Mouse (Mus musculus): ENCODE results near the gene Hspg2. TPM values are rescaled to one million over a fixed set of nuclear protein-coding genes. Genes with fewer than 3 reads are reported as not detected.

Gene Hspg2
- polyA plus RNA-seq, 1 experiment from 2014 or later, result 18.6 TPM

DNA sequence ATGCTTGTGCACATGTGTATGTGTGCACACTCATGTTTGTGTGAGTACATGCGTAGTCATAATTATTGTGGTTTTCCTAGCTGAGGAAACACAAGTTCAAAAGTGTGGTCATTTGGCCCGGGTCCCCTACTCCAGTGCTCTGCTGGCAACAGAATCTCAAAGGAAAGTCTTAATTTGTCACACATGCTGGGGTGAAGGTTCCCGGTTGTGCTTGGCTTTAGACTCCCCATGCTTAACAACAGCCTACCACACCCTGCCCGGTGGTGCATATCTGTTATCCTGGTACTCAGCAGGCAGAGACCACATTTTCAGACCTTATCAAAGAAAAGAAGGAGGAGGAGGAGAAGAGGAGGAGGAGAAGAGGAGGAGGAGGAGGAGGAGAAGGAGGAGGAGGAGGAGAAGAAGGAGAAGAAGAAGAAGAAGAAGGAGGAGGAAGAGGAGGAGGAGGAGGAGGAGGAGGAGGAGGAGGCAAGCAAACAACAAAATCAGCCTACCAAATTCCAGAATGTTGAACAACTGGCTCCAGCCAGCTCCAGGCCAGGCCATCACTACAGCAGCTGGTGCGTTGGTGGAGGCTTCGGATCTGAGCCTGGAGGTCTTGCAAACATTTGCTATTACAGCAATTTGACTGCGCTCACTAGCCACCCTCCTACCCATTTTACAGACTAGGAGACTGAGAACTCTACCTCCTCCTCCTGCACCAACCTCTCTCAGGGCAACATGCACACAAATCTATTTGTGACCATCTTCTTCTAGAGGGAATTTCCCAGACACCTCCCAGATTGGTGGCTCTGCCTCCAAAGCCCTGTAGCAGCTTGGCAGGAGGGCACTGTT is 21.0 kb upstream of the Hspg2 start:
- ATAC-seq (ENCODE audit: insufficient read depth, low FRiP score, low TSS enrichment) (no peak), DNase-seq (ENCODE audit: low spot score) (no peak)
- Histone ChIP-seq H3K27me3 (ENCODE audit: control insufficient read depth, insufficient read depth, low read length) (no peaks in the 10 kb centered on the region), H3K4me3 (ENCODE audit: low read depth, low read length) (no peak overlapping the region), H3K4me2 (ENCODE audit: low read depth) (no peak overlapping the region), H3K27ac (ENCODE audit: low read depth, low read length) (no peak overlapping the region), H3K9me3 (ENCODE audit: control insufficient read depth, low read length) (no peaks in the 10 kb centered on the region), H3K36me3 (ENCODE audit: control insufficient read depth, insufficient read depth, low read length) (no peaks in the 10 kb centered on the region), H3K9ac (ENCODE audit: low read length) (no peak overlapping the region), H3K4me1 (ENCODE audit: control insufficient read depth, insufficient read depth, low read length) (no peaks in the 10 kb centered on the region)
- WGBS, result 74% methylated on average over 7 of the region's 7 CpGs

DNA sequence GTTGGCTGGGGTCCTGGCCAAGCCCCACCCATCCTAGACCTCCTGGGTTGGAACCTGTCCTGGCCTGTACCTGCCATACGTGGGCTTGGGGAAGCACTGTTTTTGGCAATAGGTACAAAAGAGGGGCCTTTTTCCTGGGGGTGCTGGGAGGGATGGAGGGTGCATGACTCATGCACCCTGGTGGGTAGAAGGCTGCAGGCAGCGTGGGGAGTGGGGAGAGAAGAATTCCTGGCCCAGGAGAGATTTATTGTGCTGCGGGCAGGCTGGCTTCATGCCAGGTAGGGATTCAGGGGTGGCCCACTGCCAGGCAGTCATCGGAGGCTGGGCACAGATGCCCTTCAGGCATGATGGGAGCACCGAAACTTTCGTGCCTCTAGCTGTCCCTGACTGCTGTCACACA is 20.4 kb upstream of the Hspg2 start:
- H3K4me2 ChIP-seq (ENCODE audit: low read depth), result no peak overlapping the region
- WGBS, result 63% methylated on average over 6 of the region's 6 CpGs

DNA sequence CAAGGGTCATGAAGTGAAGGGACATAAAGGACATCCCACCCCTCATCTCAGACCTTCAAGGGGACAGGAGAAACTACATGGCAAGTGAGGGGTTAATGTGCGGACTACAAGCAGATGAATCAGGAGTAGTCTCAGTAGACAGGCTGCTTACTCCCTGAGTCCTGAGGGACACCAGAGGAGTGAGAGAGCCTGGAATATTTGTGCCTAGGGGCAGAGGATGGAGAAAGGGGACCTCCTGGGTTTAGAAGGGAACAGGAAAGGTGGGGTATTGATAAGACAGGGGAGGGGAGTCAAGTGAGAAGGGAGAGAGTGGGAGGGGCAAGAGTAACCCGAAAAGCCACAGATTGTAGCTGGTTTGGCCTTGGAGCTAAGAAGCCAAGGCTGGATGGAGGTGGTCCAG is 19.9 kb upstream of the Hspg2 start:
- Histone ChIP-seq H3K4me3 (ENCODE audit: low read depth, low read length) (no peak overlapping the region), H3K36me3 (ENCODE audit: control insufficient read depth, insufficient read depth, low read length) (no peaks in the 10 kb centered on the region), H3K4me1 (ENCODE audit: control insufficient read depth, insufficient read depth, low read length) (no peaks in the 10 kb centered on the region), H3K4me2 (ENCODE audit: low read depth) (no peak overlapping the region), H3K27me3 (ENCODE audit: control insufficient read depth, insufficient read depth, low read length) (no peaks in the 10 kb centered on the region), H3K9me3 (ENCODE audit: control insufficient read depth, low read length) (no peaks in the 10 kb centered on the region), H3K9ac (ENCODE audit: low read length) (no peak overlapping the region), H3K27ac (ENCODE audit: low read depth, low read length) (no peak overlapping the region)
- 68% methylated on average over 2 of the region's 2 CpGs for WGBS
- DNase-seq (ENCODE audit: low spot score) (no peak), ATAC-seq (ENCODE audit: insufficient read depth, low FRiP score, low TSS enrichment) (no peak)

More for the DNA sequence above, 20.4 kb upstream of the Hspg2 start:
- DNase-seq (ENCODE audit: low spot score) (no peak), ATAC-seq (ENCODE audit: insufficient read depth, low FRiP score, low TSS enrichment) (no peak)
- H3K27ac ChIP-seq (ENCODE audit: low read depth, low read length), result no peak overlapping the region
- H3K27me3 ChIP-seq (ENCODE audit: control insufficient read depth, insufficient read depth, low read length), result no peaks in the 10 kb centered on the region
- H3K9ac ChIP-seq (ENCODE audit: low read length), result no peak overlapping the region
- no peaks in the 10 kb centered on the region for H3K36me3 ChIP-seq (ENCODE audit: control insufficient read depth, insufficient read depth, low read length)
- no peak overlapping the region for H3K4me3 ChIP-seq (ENCODE audit: low read depth, low read length)
- H3K4me1 ChIP-seq (ENCODE audit: control insufficient read depth, insufficient read depth, low read length), result no peaks in the 10 kb centered on the region
- no peaks in the 10 kb centered on the region for H3K9me3 ChIP-seq (ENCODE audit: control insufficient read depth, low read length)

DNA sequence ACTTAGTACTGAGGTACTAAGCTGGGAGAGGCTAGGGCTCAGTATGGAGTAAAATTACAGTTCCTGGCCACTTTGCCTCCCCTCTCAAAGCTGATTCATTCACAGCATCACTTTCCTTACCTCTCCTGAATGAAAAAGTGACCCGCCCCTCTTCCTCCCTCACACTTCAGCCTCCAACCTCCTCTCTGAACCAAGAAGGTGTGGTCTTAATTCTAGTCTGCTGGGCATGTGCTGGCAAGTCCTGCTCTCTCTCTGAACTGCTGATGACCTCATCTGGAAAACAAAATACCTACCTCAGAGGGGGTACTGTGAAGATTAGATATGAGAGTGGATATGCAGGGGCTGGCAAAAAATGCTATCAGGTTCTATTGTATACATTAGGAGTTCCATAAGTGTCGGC is 19.4 kb upstream of the Hspg2 start:
- no peak overlapping the region for H3K4me3 ChIP-seq (ENCODE audit: low read depth, low read length)
- H3K27me3 ChIP-seq (ENCODE audit: control insufficient read depth, insufficient read depth, low read length), result no peaks in the 10 kb centered on the region
- ATAC-seq (ENCODE audit: insufficient read depth, low FRiP score, low TSS enrichment) (no peak), DNase-seq (ENCODE audit: low spot score) (no peak)
- no peak overlapping the region for H3K4me2 ChIP-seq (ENCODE audit: low read depth)
- no peak overlapping the region for H3K9ac ChIP-seq (ENCODE audit: low read length)
- no peak overlapping the region for H3K27ac ChIP-seq (ENCODE audit: low read depth, low read length)
- H3K4me1 ChIP-seq (ENCODE audit: control insufficient read depth, insufficient read depth, low read length), result no peaks in the 10 kb centered on the region
- no peaks in the 10 kb centered on the region for H3K9me3 ChIP-seq (ENCODE audit: control insufficient read depth, low read length)
- WGBS, result 76% methylated on average over 2 of the region's 2 CpGs
- H3K36me3 ChIP-seq (ENCODE audit: control insufficient read depth, insufficient read depth, low read length), result no peaks in the 10 kb centered on the region

- Histone ChIP-seq H3K4me3 (ENCODE audit: low read depth, low read length) (no peak overlapping the region), H3K36me3 (ENCODE audit: control insufficient read depth, insufficient read depth, low read length) (no peaks in the 10 kb centered on the region), H3K27me3 (ENCODE audit: control insufficient read depth, insufficient read depth, low read length) (no peaks in the 10 kb centered on the region), H3K4me1 (ENCODE audit: control insufficient read depth, insufficient read depth, low read length) (no peaks in the 10 kb centered on the region), H3K27ac (ENCODE audit: low read depth, low read length) (no peak overlapping the region), H3K4me2 (ENCODE audit: low read depth) (no peak overlapping the region), H3K9me3 (ENCODE audit: control insufficient read depth, low read length) (no peaks in the 10 kb centered on the region), H3K9ac (ENCODE audit: low read length) (no peak overlapping the region)
- 83% methylated on average over 10 of the region's 10 CpGs for WGBS
- no peak for ATAC-seq (ENCODE audit: insufficient read depth, low FRiP score, low TSS enrichment)
- DNase-seq (ENCODE audit: low spot score), result no peak
Measured at GRCm38 (mm10) chr4:137449715-137450114, 18.9 kb upstream of the Hspg2 start.

GRCm38 (mm10) chr4:137452190-137452589 is 16.4 kb upstream of the Hspg2 start:
- H3K27me3 ChIP-seq (ENCODE audit: control insufficient read depth, insufficient read depth, low read length), result no peaks in the 10 kb centered on the region
- DNase-seq (ENCODE audit: low spot score) (no peak), ATAC-seq (ENCODE audit: insufficient read depth, low FRiP score, low TSS enrichment) (no peak)
- WGBS, result 94% methylated on average over 6 of the region's 6 CpGs
- no peak overlapping the region for H3K27ac ChIP-seq (ENCODE audit: low read depth, low read length)
- H3K4me3 ChIP-seq (ENCODE audit: low read depth, low read length), result no peak overlapping the region
- no peak overlapping the region for H3K9ac ChIP-seq (ENCODE audit: low read length)
- no peaks in the 10 kb centered on the region for H3K36me3 ChIP-seq (ENCODE audit: control insufficient read depth, insufficient read depth, low read length)
- H3K4me1 ChIP-seq (ENCODE audit: control insufficient read depth, insufficient read depth, low read length), result no peaks in the 10 kb centered on the region
- no peaks in the 10 kb centered on the region for H3K9me3 ChIP-seq (ENCODE audit: control insufficient read depth, low read length)
- H3K4me2 ChIP-seq (ENCODE audit: low read depth), result no peak overlapping the region

- DNase-seq (ENCODE audit: low spot score) (no peak), ATAC-seq (ENCODE audit: insufficient read depth, low FRiP score, low TSS enrichment) (no peak)
- no peaks in the 10 kb centered on the region for H3K9me3 ChIP-seq (ENCODE audit: control insufficient read depth, low read length)
- H3K27me3 ChIP-seq (ENCODE audit: control insufficient read depth, insufficient read depth, low read length), result no peaks in the 10 kb centered on the region
- H3K4me3 ChIP-seq (ENCODE audit: low read depth, low read length), result no peak within 1 kb of the TSS
- H3K4me2 ChIP-seq (ENCODE audit: low read depth), result no peak within 1 kb of the TSS
- H3K36me3 ChIP-seq (ENCODE audit: control insufficient read depth, insufficient read depth, low read length), result no peaks in the 10 kb centered on the region
- H3K27ac ChIP-seq (ENCODE audit: low read depth, low read length), result no peak within 1 kb of the TSS
- WGBS, result 84% methylated on average over 8 of the region's 8 CpGs
- H3K9ac ChIP-seq (ENCODE audit: low read length), result no peak within 1 kb of the TSS
- no peaks in the 10 kb centered on the region for H3K4me1 ChIP-seq (ENCODE audit: control insufficient read depth, insufficient read depth, low read length)
Measured at GRCm38 (mm10) chr4:137453234-137453767, 15.3 kb upstream of the Hspg2 start, which contains the start of gene 1700013G24Rik. TSS of gene 1700013G24Rik (plus strand) at chr4:137453284.

- Histone ChIP-seq H3K27me3 (ENCODE audit: control insufficient read depth, insufficient read depth, low read length) (no peaks in the 10 kb centered on the region), H3K36me3 (ENCODE audit: control insufficient read depth, insufficient read depth, low read length) (no peaks in the 10 kb centered on the region), H3K4me2 (ENCODE audit: low read depth) (no peak overlapping the region), H3K4me3 (ENCODE audit: low read depth, low read length) (no peak overlapping the region), H3K9ac (ENCODE audit: low read length) (no peak overlapping the region), H3K9me3 (ENCODE audit: control insufficient read depth, low read length) (no peaks in the 10 kb centered on the region), H3K4me1 (ENCODE audit: control insufficient read depth, insufficient read depth, low read length) (no peaks in the 10 kb centered on the region), H3K27ac (ENCODE audit: low read depth, low read length) (no peak overlapping the region)
- DNase-seq (ENCODE audit: low spot score), result no peak
- WGBS, result 92% methylated on average over 14 of the region's 14 CpGs
- ATAC-seq (ENCODE audit: insufficient read depth, low FRiP score, low TSS enrichment), result no peak
Measured at GRCm38 (mm10) chr4:137454582-137454981, 14.0 kb upstream of the Hspg2 start.

- Histone ChIP-seq H3K9me3 (ENCODE audit: control insufficient read depth, low read length) (no peaks in the 10 kb centered on the region), H3K4me2 (ENCODE audit: low read depth) (no peak overlapping the region), H3K36me3 (ENCODE audit: control insufficient read depth, insufficient read depth, low read length) (no peaks in the 10 kb centered on the region), H3K9ac (ENCODE audit: low read length) (no peak overlapping the region), H3K4me1 (ENCODE audit: control insufficient read depth, insufficient read depth, low read length) (no peaks in the 10 kb centered on the region), H3K4me3 (ENCODE audit: low read depth, low read length) (no peak overlapping the region), H3K27me3 (ENCODE audit: control insufficient read depth, insufficient read depth, low read length) (no peaks in the 10 kb centered on the region), H3K27ac (ENCODE audit: low read depth, low read length) (no peak overlapping the region)
- 87% methylated on average over 12 of the region's 12 CpGs for WGBS
- ATAC-seq (ENCODE audit: insufficient read depth, low FRiP score, low TSS enrichment) (no peak), DNase-seq (ENCODE audit: low spot score) (no peak)
Measured at GRCm38 (mm10) chr4:137456581-137456980, 12.0 kb upstream of the Hspg2 start.
